Mouse (Mus musculus): Measurements from ENCODE around the gene Sox13.

DNA sequence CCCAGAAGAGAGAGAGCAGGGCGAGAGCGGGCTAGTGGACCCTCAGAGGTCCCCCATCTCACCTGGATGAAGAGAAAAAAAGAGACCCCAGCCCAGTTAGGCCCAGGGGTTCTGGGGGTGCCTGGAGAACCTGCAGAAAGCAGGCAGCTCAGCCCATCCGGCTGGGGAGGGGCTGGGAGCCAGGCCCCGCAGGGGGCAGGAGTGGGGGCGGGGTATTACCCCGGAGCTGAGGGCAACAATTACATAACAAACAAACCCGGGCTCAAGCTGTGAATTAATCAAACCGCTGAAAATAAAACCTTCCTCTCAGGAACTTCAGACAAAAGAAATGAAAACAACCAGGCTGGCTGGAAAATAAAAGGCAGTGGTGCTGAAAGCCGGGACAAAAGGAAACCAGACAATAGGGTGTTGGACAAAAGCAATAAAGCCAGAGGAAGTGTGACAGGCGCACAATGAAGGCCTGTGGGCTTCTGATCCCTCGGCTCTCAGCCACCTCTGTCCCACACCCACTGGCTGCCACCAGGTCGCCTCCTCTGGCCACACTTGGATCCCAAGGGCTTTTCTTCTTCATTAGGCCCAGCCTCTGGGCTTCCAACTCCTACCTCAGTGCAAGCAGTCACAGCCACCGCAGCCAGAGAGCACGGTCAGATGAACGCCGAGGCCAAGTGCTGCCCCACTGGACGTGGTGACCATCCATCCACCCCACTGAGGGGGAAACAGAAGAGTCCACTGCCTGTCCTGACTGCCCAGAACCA is 26.5 kb downstream of the Sox13 start:
- no peak for TF ChIP-seq POLR2A (IDR thresholded peaks at IDR 0.05; ENCODE audit: low read depth, low read length)
- no peak for TF ChIP-seq CTCF (IDR thresholded peaks at IDR 0.05; ENCODE audit: extremely low read depth, insufficient read length, insufficient replicate concordance, low read depth, low read length)

All from small intestine, adult 2 months (tissue).